Mouse (Mus musculus) frontal cortex, postnatal 25 days (tissue): ENCODE measurements around the gene Nek3.
"Not testable (repeated sequence)": the region's sequence is repeated elsewhere in the genome, so short reads cannot be mapped to it uniquely, and the experiment has no call there.

Experiments
- DNase-seq, 2 experiments: peaks; one replicate each; pipeline ENCODE4 v3.0.0; 2022; ENCODE audit warnings: low spot score in 2 of 2

The Nek3 gene

DNA sequence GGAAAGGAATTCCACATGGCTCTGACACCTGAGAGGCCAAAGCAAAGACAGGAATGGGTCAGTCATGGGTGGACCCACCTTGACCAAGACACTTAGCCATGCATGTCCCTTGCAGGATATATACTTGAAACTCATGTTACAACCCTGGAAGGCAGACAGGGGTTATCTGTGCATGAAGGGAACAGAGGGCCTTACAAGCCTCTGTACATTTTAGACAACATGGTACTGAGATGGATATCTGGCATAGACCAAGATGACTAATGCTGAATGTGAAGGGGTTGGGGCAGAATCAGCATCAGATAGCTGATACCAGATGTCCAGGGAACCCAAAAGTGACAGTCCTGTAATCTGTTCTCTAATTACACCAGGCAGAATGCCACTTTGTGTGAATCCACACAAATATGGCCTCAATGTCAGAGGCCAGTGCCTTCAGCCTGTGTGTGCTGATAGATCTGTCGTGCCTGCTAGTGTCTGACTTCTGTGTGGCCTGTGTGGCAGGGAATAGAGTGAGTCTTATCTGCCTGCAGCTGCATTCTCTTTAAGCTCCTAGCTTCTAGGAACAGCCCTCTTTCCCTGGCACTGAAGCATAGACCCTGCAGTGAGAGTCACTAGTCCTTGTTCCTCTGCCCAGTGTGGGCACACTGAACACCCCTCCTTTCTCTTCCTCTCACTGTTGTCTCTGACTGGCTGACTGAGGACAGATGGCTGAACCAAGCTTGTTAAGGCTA is 22.3 kb downstream of the Nek3 start:
- DNase-seq = no peak

GRCm38 (mm10) chr8:22142592-22142991 is 23.6 kb downstream of the Nek3 start:
- DNase-seq = no peak

GRCm38 (mm10) chr8:22141836-22142385 is 24.3 kb downstream of the Nek3 start:
- no peak for DNase-seq

DNA sequence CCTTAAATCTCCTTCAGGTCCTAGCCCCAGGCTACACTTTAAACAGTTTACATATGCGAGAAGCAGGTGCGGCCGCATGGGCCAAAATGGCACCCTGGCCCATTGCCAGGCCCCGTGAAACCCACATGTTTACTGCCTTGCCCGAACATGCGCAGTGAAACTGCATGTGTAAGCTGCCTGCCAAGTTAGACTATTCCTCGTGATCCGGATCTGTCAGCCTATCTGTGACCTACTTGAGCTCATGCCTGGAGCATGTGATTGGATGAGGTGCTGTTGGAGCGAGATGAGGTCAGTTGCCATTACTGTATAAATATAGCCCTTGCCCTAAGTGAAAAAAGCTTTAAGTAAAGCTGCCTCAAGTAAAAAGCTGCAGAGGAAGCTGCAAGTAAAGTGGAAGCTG is 29.8 kb downstream of the Nek3 start:
- not testable (repeated sequence) for DNase-seq

DNA sequence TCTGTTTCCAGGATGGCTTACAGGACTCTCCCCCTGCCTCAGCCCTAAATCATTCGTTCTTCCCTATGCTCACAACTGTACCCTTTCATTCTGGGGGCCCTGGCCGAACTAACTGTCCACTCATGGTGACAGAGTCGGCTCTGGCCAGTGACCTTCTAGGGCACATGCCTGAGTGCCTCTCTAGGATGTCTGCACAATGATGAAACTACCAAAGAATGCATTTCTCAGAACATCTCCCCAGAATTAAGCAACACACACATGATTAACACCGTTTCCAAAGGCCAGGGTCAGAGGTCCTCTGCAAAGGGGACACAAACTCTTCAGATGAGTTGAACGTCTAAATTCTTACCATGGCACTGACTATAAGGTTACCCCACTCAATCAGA is 31.5 kb downstream of the Nek3 start:
- DNase-seq = no peak

GRCm38 (mm10) chr8:22134078-22134749 is 32.0 kb downstream of the Nek3 start:
- DNase-seq = no peak

DNA sequence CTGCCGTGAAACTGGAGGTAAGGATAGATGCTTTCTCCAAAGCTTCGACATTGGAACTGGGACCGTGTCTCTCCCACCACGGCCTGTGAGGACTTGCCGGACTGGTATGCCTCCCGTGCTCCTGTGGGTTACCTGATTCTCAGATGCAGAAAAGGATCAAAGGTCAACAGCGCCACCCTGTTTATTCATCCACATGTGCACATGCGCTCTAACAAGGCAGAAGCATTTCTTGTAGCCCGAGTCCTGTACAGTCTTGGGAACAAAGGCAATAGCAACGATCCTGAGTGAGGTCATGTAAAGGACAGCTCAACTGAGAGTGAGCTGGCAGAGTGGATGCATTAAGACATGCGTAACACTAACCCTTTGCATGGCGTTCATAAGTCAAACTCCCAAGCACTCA is 34.2 kb downstream of the Nek3 start:
- no peak for DNase-seq

GRCm38 (mm10) chr8:22124220-22125152 is 41.7 kb downstream of the Nek3 start, which contains the start of gene Nek5:
Gene Nek5, minus strand, starts transcription at chr8:22125053.
- DNase-seq = no peak

DNA sequence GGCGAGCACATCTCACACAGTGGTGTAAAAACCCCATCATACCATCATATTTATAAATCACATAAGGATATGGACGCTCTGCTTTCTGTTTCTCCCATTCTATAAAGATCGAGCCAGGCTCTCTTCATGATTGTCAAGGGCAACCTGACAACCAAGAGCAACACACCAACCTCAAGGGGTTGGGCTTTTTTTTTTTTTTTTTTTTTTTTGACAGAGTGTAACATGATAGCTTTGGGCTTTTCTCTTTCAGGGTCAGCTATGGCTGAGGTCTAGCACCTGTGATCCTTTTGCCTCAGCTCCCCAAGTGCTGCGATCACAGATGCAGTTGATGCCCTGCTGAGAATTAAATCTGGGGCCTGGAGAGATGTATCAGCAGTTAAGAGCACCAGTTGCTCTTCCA is 59.2 kb downstream of the Nek3 start:
- no peak for DNase-seq

DNA sequence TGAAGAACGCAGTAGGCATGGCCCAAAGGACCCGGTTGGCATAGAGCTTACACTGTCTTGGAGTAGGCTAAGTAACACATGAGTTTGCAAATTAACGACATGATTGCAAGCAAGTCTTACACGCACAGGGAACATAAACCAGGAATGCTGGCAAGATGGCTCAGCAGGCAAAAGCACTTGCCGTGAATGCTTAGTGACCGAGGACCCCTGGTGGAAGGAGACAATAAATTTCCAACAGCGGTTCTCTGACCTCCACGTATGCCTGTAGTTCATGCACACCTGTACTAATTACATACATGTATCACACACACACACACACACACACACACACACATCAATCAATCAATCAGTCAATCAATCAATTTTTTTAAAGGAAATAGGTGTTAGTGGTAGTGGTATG is 74.7 kb downstream of the Nek3 start:
- no peak for DNase-seq

DNA sequence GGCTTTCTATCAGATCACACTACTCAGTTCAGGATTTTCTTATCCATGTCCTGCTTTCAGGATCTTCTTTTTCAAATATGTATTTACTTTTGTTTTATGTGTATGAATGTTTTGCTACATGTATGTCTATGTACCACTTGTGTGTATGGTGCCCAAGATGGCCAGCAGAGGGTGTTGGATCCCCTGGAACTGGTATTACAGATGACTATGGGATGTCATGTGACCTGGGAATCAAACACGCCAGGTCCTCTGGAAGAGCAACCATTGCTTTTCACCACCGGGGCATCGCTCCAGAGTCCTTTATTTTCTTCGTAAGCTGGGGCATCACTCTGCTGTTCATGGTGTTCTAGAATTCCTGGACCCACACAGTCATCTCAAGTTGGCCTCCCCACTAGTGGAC is 77.0 kb downstream of the Nek3 start:
- no peak for DNase-seq

GRCm38 (mm10) chr8:22079313-22080007 is 86.8 kb downstream of the Nek3 start:
- no peak for DNase-seq
